Mouse (Mus musculus): Measurements from ENCODE around the gene Elavl3. TPM values are rescaled to one million over a fixed set of nuclear protein-coding genes. Genes with fewer than 3 reads are reported as not detected.
"Not testable (repeated sequence)": the region's sequence is repeated elsewhere in the genome, so short reads cannot be mapped to it uniquely, and the experiment has no call there.

Gene Elavl3
- polyA plus RNA-seq (2015; fragmentation: Nextera tagmentation; extraction: Ambion mirVana): 0.04 and 0.16 TPM in 2 replicates

DNA sequence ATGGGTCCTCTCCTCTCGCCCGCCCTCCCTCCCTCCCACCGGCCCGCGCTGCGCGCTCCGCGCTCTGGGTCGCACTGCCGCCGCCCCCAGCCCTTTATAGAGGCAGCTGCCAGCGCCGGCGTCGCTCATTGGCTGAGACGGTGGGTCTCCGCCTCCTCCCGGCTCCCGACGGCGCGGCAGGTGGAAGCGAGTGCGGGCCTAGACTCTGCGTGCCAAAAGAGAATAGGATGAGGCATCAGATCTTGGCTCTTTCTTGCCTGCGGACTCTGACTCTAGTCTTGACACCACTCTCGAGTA, at the start of gene Elavl3:
TSS of gene Elavl3 (minus strand) at position 66 of the 297 bp plus-strand sequence.
- DNase-seq (ENCODE audit: low spot score): peak; percentile 49

DNA sequence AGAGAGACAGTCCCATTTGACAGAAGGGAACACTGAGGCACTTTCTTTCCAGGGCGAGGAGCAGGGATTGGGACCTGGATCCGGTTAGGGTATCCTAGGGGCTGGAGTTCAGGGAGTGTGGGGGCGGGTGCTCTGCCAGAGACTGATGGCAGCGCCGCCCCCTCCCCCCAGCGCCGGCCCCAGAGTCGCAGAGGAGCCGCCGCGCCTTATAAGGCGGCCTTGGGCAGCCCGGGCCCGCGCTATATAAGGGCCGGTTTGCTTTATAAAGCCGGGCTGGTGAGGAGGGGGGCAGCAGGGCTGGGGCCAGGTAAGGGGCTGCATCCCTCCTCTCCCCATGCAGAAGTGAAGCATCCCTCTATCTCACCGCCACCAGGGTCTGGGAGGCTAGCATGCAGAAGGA, 48.1 kb upstream of the Elavl3 start:
- no peak for DNase-seq (ENCODE audit: low spot score)

DNA sequence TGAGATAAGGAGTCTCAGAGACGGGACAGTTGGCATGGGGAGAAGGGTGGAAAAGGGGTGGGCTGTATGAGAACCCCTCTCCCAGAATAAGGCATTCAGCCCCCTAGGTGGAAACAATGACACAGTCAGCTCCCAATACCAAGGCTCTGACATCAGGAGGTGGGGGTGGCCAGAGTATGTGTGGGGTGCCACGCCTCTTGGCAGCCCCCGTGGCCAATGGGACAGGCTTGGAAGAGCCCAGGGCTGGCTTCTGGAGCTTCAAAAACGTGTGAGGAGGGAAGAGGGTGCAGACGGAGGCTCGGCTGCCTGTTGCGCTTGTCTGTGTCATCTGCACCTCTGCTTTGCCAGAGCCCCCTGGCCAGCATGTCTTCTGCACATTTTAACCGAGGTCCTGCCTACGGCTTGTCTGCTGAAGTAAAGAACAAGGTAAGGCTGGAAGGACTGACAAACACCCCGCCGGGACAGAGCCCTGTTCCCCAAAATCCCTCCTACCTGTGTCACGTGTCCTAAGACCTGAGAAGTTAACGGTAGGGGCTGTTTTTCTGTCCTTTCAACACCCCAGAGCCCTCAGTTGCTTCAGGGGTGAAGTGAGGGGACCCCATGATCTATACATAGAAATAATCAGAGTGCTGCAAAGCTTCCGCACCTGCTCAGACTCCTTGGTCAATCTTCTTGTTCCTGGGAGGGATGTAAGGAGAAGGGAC, 47.3 kb upstream of the Elavl3 start, which contains the start of gene Cnn1:
TSS of gene Cnn1 (plus strand) at position 224 of the 704 bp plus-strand sequence.
- DNase-seq (ENCODE audit: low spot score): no peak

DNA sequence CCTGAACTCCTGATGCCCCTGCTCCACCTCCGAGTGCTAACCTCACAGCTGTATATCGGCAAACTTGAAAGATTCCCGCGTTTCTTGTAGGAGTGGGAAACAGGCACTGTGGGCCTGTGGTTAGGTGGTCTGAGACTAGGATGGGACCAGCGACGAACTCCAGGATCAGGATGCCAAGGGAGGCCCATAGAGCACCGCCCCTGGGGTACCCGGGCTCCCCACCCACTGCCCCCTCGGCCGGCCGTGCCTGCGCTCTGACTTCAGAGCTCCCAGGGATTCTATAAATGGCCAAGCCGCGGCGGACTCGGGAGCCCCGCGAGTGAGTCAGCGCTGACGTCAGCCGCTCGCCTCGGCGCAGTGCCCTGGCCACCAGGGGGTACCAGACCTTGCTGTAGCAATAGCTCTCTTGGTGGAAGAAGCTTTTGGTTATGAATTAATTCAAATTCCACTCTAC, 44.1 kb upstream of the Elavl3 start:
- peak; percentile 74 for DNase-seq (ENCODE audit: low spot score)

DNA sequence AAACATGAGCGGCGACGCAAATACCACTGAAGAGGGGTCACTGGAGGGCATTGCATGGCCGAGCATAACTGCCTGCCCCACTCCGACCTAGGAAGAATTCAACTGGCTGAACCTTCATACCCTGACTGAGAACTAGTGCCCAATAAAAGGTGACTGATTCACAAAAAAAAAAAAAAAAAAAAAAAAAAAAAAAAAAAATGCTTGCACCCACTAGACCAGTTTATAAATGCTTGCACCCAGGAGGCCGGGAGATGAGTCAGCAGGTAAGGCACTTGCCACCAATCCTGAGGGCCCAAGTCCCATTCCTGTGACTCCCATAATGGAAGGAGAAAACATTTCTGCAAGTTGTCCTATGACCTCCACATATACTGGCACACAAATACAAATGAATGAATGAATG, 40.9 kb upstream of the Elavl3 start:
- DNase-seq (ENCODE audit: low spot score): no peak

DNA sequence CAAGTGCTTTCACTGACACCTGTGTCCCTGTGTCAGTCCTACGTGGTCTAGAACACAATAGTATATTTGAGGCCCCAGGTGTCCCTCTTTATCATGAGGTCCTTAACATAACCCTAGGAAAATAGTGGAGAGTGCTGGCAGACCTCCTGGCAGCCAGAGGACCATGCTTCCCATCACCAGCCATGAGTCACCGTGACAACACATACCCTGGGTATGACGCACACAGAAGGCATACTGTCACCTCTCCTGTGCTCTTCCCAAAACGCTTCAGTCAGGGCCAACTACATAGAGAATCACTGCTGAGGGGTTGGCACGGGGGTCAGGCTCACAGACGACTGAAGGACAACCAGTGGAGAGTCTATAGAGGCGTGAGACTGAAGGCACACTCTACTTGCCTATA, 38.2 kb upstream of the Elavl3 start:
- DNase-seq (ENCODE audit: low spot score): no peak

DNA sequence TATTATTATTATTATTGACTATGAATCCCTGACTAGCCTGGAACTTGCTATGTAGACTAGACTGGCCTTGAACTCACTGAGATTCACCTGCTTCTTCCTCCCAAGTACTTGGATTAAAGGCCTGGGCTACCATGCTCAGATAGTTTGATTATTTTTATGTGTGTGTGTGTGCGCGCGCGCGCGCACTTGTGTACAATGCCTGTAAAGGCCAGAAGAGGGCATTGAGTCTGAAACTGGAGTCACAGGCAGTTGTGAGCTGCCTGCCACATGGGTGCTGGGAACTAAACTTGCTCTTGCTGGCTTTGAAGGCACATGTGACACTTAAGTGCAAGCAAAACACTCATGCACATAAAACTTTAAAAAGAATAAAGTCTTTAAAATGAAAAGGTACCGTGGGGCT, 37.5 kb upstream of the Elavl3 start:
- DNase-seq (ENCODE audit: low spot score): no peak

DNA sequence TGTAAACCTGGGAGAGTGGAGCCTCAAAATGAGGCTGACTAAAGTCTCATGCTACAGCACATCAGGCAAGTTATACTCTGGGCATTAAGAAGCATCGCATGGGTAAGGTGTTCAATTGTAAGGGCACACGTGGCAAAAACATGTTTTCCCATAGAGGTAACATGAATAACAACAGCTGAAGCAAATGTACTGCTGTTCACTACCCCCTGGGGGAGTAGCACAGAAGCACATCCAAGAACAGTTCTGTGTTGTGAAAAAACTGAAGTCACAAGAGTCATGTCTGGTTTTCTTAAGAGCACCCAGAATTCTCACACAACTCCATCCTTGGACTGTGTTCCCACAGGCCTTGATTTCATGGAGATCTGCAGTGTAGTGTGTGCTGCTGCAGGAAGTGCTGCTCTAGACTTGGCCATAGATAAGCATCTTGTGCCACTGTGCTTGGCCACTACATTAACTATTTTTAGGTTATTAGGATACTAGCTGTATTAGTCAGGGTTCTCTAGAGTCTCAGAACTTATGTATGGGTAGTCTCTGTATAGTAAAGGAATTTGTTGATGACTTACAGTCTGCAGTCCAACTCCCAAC, 35.3 kb upstream of the Elavl3 start:
- no peak for DNase-seq (ENCODE audit: low spot score)

DNA sequence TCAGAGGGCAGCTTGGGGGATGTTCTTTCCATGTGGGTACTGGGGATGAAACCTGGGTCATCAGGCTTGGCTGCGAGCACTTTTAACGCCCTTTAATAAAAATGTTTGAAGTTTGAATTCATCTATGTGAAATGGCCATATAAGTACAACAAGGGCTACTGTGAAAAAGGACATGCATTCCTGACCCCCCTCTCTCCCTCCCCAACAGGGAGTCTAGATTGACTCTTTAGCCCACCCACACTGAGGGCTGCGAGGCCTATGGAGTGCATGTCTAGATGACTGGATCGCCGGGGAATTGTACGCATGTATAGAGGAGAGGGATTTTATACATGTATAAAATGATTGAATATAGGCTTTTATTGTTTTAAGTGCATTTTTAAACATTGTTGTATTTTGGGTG, 34.2 kb upstream of the Elavl3 start:
- no peak for DNase-seq (ENCODE audit: low spot score)

DNA sequence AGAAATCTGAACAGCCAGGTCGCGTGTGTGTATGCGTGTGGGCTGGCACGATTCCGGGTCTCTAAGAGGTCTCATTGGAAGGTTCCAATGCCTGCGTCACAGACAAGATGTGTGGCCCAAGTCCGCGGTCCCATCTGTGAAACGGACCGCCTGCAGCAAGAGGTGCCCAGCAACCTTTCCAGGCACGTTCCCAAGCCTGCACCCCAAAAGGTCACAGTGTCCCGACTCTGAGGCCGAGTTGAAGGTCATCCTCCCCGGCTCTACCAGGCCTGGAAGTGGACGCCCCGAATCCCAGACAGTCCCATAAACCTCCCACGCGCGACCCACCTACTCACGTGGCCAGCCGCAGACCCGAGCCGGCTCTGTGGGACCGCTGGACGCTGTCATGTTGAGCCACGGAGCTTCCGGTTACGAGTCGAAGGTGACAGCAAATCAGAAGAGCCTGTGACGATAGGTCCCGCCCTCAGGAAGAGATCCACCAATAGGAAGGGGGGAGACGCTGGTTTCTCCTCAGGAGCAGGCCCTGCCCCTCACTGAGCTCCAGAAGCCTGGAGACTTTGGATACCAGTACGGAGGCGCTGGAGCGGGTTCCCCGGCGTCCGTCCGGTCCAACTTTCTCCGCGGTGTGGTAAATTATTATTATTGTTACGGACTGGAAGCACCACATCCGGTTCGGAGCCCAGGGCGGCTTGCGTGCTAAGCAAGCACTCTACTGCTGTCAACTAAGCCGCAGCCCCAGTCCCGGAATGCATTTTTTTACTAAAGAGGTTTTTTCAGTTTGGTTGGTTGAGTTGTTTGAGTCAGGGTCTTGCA, 33.4 kb upstream of the Elavl3 start, which contains the start of gene Ecsit:
TSS of gene Ecsit (minus strand) at position 417 of the 813 bp plus-strand sequence.
- DNase-seq (ENCODE audit: low spot score): peak; percentile 93

DNA sequence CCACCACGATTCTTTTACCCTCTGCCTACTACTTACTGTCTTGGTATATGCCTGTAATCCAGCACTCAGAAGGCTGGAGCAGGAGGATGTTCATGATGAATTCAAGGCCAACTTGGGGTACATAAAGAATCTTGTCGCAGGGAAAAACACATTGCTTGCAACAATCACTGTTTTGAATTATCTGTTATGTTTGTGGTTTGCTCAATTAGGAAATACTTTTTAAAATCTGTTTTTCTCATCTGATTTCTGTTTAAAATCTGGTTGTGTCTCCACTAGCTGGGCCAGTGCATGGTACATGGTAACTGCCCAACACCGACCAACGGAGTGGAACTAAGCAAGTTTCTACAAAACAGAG, 32.8 kb upstream of the Elavl3 start:
- DNase-seq (ENCODE audit: low spot score): no peak

DNA sequence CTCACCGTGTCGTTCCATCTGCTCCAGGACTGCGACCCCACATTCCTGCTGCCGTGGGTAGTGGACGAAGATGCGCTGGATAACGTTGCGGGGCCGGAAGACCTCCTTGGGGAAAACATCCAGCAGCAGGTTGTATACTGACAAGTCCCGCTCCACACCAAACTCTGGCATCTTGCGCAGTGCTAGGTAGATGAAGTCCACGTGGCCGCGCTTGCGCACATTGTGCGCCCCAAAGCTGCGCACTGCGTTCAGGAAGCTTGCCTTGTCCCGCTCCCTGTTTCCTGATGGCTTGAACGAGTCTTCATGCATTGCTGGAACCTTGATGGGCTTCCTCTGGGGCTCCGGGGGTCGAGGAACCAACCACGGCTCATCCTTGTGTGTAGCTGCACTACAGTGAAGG, 24.4 kb upstream of the Elavl3 start:
- no peak for DNase-seq (ENCODE audit: low spot score)

DNA sequence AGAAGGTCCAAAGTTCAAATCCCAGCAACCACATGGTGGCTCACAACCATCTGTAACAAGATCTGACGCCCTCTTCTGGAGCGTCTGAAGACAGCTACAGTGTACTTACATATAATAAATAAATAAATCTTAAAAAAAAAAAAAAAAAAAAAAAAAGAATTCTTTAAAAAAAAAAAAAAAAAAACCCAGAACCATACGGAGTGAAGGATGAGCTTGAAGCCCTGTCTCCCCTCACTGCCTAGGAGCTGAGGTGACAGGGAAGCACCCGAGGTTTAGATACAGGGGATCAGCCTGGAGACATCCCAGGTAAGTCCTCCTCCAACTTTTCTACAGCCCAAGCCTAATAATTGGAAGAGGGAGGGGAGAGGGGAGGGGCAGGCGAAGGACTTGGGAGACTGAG, 24.0 kb upstream of the Elavl3 start:
- not testable (repeated sequence) for DNase-seq (ENCODE audit: low spot score)

DNA sequence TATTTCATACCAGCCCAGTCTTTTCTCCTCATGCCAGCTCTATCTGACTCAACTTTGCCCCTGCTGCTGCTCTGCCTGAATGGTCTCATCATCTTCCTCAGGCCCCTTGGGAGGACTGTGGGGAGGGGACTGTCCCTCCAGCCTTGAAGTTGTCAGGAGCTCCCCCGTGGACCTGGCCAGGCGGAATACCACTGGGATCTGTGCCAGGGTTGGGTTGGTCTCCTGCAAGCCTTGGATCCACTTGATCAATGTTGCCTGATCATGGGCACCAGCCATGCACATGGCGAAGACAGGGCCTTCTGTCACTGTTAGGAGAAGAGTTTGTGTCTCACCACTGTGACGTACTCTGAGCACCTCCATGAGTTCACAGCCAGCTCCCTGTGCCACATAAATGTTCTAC, 20.5 kb upstream of the Elavl3 start:
- DNase-seq (ENCODE audit: low spot score): no peak

DNA sequence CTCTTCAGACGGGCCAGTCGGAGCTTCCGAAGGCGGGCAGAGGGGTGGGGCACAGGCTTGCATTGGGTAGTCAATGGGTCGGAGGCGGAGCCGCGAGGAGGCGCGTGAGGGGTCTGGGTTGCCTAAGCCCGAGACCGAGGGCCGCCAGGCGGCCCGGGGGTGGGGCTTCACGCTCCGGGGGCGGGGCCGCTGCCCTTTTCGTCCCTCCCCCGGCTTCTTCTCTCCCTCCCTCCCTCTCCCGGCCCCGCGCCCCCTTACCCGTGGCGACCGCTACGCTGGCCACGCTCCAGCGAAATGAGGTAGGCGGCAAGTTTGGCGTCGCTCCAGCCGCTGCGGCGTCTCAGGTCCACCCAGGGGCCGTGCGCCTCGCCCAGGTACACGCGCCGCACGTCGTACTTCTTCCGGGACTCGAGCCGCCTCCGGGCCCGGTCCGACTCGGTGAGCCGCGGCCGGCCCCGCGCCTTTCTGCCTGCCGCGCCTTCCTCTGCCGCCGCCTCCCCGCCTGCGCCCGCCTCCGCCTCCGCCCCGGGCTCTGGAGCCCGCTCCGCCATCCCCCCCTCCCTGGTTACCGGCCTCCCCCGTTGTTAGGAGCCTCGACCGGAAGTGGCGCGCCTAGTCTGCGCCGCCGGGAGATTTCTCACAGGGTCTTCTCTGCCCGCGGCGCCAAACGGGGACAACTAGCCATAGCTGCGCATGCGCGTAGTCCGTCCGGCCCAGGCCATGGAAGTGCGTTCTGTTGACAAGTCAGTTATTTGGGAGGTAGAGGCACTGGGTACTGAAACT, 19.2 kb upstream of the Elavl3 start, which contains the start of the genes Gm49318 and Zfp653:
TSS of gene Gm49318 (minus strand) at position 469 of the 783 bp plus-strand sequence.
TSS of gene Zfp653 (minus strand) at position 586 of the 783 bp plus-strand sequence.
- DNase-seq (ENCODE audit: low spot score): peak; percentile 98

DNA sequence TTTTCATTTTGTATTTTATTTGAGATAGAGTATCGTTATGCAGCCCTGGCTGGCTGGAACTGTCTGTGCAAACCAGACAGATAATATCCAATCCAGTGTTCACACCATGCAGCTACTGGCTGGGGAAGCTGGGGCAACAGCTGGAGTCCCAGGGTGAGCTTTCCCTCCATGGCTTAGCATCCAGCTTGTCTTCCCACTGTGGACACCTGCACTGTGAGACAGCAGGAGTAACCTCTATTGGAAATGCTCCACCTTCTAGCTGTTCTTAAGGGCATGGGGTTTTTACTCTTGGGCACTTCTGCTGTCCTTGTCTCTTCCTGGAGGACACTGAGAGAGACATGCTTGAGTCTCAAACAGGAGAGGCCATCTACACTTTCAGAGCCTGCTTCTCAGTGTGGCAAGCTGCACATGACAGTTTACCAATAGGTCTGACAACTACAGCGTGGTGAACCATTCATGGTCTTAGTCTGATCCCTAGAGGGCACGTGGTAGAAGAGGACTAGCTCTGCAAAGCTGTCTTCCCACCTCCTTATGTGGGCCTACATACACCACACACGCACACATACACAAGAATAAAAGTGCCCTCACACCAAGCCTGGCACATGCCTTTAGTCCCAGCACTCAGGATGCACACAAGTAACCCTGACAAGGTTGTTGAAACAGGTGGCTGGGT, 18.2 kb upstream of the Elavl3 start:
- no peak for DNase-seq (ENCODE audit: low spot score)

DNA sequence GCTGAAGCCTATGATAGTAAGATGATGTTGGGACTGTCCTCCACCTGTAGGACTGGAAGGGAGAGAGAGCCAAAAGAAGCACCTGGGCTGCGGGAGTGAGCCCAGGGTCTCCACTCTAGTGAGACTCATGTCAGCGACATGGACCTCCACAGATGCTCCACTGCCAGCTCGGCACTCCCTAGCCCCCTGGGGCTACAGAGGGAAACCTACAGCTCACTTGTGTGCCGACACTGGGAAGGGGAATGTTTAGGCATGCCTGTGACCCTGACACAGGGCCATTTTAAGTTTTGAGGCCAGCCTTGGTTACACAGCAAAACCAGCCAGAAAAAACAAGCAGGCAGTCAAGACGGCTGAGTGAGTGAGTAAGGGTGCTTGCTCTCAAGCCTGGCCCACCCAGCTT, 15.4 kb upstream of the Elavl3 start:
- DNase-seq (ENCODE audit: low spot score): no peak

DNA sequence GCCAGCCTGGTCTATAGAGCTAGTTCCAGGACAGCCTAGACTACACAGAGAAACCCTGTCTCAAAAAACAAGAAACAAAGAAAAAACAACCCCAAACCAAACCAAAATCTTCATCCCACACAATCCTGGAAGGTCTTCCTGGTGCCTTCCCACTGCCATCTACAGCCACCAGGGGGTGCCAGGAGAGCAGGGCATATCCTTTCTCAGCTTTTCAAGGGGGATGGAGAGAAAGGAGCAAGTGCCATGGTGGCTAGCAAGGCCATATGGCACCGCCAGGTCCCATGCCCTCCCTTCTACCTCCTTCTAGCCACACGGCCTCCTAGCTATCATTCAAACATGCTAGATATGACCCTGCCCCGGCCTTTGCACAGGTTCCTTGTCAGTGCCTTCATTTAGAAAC, 14.6 kb upstream of the Elavl3 start:
- peak; percentile 59 for DNase-seq (ENCODE audit: low spot score)

DNA sequence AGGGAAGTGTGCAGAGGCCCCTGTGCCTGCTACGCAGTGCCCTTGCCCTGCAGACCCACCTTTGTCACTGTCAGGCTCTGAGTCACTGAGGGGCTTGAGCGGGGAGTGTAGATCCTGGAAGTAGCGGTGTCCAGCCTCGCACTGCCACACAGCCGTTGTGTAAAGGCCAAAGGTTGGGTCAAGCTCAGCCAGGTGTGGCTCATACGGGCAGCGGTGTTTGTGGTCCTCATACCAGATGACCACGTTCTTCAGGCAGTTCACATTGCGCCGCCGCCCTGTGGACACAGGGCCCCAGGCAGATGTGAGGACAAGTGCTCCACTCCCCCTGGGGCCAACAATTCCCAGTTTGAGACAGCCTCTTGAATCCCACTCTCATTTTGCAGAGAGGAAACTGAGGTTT, 13.8 kb upstream of the Elavl3 start:
- DNase-seq (ENCODE audit: low spot score): no peak

DNA sequence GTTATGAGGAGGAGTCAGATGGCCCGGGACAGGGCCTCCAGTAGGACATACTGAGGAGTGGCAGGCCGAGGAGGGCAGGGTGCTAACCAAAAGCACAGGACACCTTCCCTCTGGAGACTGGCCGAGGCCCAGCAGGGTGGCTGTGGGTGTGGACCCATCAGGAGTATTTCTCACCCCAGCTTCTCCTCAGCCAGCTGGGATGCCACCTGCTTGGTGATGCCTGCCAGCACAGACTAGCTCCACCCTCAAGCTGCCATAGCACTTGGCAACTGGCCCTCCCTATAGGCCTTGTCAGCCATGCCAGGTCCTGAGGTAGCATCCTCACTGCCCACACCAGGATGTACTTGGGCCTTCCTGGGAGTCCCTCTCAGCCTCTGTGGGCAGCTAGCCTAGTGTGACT, 12.5 kb upstream of the Elavl3 start:
- no peak for DNase-seq (ENCODE audit: low spot score)

DNA sequence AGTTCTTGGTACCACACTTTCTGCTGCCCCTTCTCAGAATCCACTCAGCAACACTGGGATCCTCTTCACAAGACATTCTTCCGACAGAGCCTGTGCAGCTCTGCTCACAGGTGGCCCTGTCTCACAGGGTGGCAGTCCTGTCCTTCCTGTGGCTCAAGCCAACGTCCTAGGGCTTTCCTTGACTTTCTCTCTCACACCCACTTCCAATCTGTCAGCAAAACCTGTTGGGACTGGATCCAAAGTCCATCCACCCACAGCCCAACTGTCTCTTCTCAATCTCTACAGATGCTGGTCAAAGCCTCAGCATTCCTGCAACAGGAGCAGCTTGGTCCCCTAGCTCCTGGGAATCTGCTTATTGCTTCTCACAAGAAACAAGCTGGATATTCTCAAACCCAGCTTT, 9.5 kb upstream of the Elavl3 start:
- no peak for DNase-seq (ENCODE audit: low spot score)
